Mouse (Mus musculus): Measurements from ENCODE around the gene Muc13. TPM values are rescaled to one million over a fixed set of nuclear protein-coding genes. Genes with fewer than 3 reads are reported as not detected.

Gene Muc13
- polyA plus RNA-seq (2016; fragmentation: Nextera tagmentation; extraction: Ambion mirVana) = 0.10 and 0.15 TPM in 2 replicates

DNA sequence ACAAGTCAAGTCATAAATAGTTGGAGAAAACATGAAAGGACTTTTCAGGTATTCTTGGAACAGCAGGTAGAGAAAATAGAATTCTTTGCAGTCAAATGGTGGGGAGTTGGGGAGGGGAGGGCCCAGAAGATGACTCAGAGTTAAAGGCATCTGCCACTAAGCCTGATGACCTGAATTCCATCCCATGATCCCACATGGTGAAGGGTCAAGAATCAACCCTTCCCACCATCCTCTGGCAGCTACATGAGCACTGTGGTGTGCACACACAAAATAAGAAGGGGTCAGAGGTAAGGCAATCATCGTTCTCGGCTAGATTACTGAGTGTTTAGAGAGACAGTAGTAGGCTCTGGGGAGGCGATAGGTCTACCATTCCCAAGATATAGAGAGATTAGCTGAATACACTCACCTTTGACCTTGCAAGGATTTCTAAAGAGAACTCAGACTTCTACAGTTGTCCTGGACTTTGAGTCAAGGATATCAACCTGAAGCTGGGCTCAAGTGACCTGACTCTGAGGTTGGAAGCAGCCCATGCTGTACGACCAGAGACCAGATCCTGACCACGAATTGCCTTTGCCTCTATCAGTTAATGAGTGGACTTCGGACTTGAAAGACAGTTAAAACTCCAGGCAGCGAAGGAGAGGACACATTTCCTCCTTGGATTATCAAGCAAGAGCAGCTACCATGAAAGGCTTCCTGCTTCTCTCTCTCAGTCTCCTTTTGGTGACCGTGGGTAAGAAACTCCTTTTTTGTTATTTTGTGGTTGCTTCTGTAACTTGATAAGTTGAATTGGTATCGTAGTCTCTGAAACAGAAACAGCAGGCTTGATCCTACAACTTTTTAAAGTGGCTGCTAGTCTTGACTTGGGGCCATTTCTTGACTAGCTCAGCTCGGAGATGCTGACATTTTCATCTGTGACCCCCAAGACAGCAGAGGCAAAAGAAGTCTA, at the start of gene Muc13:
Gene Muc13 (plus strand): TSS at position 192 of the 946 bp plus-strand sequence.
- Histone ChIP-seq H3K36me3 (no peaks in the 10 kb centered on the region), H3K9me3 (replicated peaks) (no peaks in the 10 kb centered on the region), H3K4me1 (peaks cover 6% of the 10 kb centered on the region), H3K4me3 (no peak within 1 kb of the TSS), H3K27me3 (ENCODE audit: low read depth, poor library complexity, severe bottlenecking) (no peaks in the 10 kb centered on the region), H3K27ac (replicated peaks) (peak within 1 kb of the TSS; percentile 65)
- no peak for DNase-seq (ENCODE audit: low spot score)
- 88% methylated on average over 10 of the region's 10 CpGs for WGBS

DNA sequence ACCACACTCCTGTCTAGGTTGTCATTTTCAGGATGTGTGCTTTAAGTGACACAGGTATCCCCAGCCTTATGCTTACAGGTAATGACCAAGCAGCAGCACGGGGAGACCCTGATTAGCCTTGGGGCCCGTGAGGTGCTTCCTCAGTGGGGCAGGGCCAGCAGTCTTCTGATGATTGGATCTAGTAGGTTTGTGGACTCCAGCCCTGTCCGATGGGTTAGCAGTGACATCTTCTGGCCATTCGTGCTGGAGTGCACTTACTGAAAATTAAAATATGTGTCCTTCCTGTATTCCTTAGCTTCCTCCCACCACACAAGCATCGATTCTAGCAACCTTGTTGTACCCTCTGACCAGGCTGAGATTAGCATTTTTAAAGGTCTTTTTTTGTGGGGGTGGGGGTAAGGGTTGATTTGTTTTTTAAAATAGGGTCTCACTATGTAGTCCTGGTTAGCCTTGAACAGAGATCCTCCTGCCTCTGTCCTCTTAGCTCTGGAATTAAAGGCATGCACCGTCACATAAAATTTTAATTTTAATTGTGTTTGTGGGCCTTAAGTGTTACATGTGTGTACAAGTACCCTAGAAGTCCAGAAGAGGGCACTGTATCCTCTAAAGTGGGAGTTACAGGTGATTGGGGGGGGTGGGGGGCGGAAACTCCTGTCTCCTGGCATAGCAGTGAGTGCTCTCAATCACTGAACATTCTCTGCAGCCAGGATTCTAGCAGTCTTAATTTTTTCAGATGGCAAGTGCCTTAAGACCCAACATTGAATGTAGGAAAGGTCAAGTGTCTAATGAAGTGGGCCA, 49.0 kb upstream of the Muc13 start:
- Histone ChIP-seq H3K36me3 (peaks cover 99% of the 10 kb centered on the region), H3K4me3 (no peak overlapping the region), H3K4me1 (peaks cover 25% of the 10 kb centered on the region), H3K9me3 (replicated peaks) (no peaks in the 10 kb centered on the region), H3K27ac (replicated peaks) (no peak overlapping the region), H3K27me3 (ENCODE audit: low read depth, poor library complexity, severe bottlenecking) (no peaks in the 10 kb centered on the region)
- DNase-seq (ENCODE audit: low spot score) = no peak
- 65% methylated on average over 7 of the region's 7 CpGs for WGBS

DNA sequence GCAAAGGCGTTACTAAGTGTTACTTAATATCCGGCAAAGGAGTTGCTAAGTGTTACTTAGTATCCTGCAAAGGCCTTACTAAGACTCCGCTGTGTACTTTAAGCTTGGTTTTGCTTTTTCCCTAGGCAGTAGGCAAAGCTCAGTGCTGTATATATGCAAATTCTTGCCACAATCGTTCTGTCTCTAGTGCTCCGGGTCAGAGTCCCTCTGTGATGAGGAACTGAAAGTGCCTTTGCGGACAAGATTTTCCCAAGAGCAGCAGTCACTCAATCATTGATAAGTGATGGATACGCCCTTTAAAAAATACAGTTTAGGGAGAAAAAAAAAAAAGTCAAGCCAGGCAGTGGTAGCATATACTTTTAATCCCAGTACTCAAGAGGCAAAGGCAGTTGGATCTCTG, 48.4 kb upstream of the Muc13 start:
- Histone ChIP-seq H3K4me3 (no peak overlapping the region), H3K27me3 (ENCODE audit: low read depth, poor library complexity, severe bottlenecking) (no peaks in the 10 kb centered on the region), H3K4me1 (peaks cover 18% of the 10 kb centered on the region), H3K36me3 (peaks cover 99% of the 10 kb centered on the region), H3K27ac (replicated peaks) (no peak overlapping the region), H3K9me3 (replicated peaks) (no peaks in the 10 kb centered on the region)
- DNase-seq (ENCODE audit: low spot score) = no peak
- 91% methylated on average over 7 of the region's 7 CpGs for WGBS

DNA sequence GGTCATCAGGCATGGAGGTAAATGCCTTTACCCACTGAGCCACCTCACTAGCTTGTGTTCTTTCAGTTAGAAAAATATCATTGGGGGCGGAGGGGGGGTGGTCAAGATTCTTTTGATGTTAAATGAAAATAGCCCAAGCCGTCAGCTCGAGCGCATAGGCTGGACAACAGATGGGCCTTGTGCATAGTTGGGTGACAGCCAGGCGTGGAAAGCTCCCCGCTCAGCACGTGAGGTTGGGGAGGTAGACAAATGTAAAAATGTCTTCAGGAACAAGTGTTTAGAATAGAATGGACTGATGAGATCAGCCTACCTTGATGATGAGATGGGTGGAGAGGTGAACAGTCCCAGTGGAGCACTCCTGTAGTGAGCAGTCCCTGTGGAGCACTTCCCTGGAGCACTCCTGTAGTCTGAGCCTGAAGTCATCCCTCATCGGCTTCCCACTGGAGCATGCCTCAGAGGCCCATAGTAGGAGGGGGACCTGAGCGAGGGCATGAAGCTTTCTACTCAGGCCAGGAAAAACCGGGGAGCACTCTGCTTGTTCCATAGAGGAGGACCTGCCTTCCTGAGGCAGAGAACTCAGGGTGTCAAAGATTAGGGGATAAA, 47.7 kb upstream of the Muc13 start:
- no peaks in the 10 kb centered on the region for H3K9me3 ChIP-seq (replicated peaks)
- H3K27me3 ChIP-seq (ENCODE audit: low read depth, poor library complexity, severe bottlenecking) = no peaks in the 10 kb centered on the region
- no peak for DNase-seq (ENCODE audit: low spot score)
- peaks cover 99% of the 10 kb centered on the region for H3K36me3 ChIP-seq
- peaks cover 11% of the 10 kb centered on the region for H3K4me1 ChIP-seq
- no peak overlapping the region for H3K27ac ChIP-seq (replicated peaks)
- WGBS = 91% methylated on average over 10 of the region's 10 CpGs
- H3K4me3 ChIP-seq = no peak overlapping the region

DNA sequence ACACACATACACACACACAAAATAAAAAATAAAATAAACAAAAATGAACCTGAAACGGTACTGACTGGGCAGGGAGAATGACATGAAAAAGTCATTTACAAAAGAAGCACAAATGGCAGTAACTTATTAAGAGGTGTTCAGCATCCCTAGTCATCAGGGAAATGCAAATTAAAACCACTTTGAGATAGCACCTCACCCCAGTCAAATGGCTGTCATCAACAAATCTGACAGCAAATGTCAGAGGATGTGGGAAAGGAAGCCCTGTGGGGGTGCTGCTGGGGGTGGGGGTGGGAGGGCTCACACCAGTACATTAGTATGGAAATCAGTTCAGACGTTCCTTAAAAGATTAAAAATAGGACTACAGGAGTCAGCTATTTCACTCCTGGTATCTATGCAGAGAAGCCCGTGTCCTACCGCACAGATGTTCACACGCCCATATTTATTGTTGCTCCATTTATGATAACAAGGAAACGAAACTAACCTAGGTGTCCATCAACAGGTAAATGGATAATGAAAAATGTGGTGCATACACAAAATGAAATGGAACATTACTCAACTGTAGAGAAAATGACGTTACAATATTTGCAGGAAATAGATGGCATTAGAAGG, 46.4 kb upstream of the Muc13 start:
- no peak for DNase-seq (ENCODE audit: low spot score)
- H3K27me3 ChIP-seq (ENCODE audit: low read depth, poor library complexity, severe bottlenecking) = no peaks in the 10 kb centered on the region
- WGBS = 81% methylated on average over 7 of the region's 7 CpGs
- no peaks in the 10 kb centered on the region for H3K9me3 ChIP-seq (replicated peaks)
- H3K27ac ChIP-seq (replicated peaks) = no peak overlapping the region
- no peak overlapping the region for H3K4me3 ChIP-seq
- H3K4me1 ChIP-seq = no peaks in the 10 kb centered on the region
- peaks cover 97% of the 10 kb centered on the region for H3K36me3 ChIP-seq

DNA sequence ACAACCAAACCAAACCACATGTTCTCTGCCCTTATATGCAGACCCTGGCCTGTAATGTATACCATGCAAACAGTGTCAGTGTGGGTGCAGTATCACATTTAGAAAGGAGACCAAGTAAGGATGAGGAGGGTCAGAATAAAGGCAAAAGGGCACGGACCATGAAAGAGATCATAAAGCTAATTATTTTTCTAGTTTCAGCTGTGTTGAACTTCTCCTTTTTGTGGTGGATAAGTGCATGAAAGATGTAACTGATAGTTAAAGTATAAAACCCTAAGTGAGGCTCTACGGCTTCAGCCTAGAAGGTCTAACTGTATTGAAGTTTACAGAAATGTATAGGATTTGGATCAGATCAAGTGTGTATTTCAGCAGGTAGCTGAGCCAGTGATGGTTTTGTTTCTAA, 45.8 kb upstream of the Muc13 start:
- H3K4me1 ChIP-seq = no peaks in the 10 kb centered on the region
- H3K9me3 ChIP-seq (replicated peaks) = no peaks in the 10 kb centered on the region
- 87% methylated on average over 2 of the region's 2 CpGs for WGBS
- no peak for DNase-seq (ENCODE audit: low spot score)
- no peak overlapping the region for H3K4me3 ChIP-seq
- H3K36me3 ChIP-seq = peaks cover 97% of the 10 kb centered on the region
- H3K27ac ChIP-seq (replicated peaks) = no peak overlapping the region
- no peaks in the 10 kb centered on the region for H3K27me3 ChIP-seq (ENCODE audit: low read depth, poor library complexity, severe bottlenecking)

DNA sequence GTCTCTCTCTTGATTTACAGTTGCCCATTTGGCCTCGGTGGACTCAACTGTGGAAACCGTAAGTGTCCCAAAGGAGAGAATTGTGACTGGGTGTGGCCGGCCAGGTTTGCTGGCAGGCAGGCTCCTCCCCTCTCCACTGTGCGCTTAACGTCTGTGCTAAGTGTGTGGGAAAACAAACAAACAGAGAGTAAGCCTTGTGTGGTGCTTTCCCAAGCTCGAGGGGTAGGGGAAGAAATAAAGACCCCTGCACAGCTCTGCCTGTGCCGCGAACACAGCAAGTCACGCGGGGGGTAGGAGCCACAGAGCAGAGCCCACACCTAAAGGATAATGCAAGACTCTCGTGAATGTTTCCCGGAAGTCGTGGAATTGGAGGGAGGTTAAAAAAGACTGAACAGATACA, 42.7 kb upstream of the Muc13 start:
- no peak for DNase-seq (ENCODE audit: low spot score)
- Histone ChIP-seq H3K9me3 (replicated peaks) (no peaks in the 10 kb centered on the region), H3K4me3 (no peak overlapping the region), H3K27ac (replicated peaks) (peak overlapping the region; percentile 4; the same call in 1 of the 2 replicates), H3K27me3 (ENCODE audit: low read depth, poor library complexity, severe bottlenecking) (no peaks in the 10 kb centered on the region), H3K36me3 (peaks cover 97% of the 10 kb centered on the region), H3K4me1 (no peaks in the 10 kb centered on the region)
- WGBS = 48% methylated on average over 13 of the region's 13 CpGs

DNA sequence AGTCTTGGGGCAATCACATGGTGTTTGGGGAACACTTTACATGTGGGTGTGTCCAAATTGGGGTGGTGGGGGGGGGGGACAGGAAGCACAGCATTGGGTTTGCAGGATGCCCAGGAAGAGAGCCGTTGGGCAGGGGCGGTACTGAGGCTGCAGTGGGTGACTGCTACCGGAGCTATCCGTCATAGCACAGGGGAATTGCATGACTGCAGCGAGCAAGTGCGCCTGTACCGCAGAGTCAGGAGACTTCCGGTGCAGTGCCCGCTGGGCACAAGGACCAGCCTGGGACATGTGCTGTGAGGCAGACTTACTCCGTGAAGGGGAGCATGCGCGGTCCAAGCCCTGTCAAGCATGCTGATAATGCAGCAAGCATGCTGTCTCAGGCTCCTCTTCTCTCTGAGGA, 42.2 kb upstream of the Muc13 start:
- Histone ChIP-seq H3K27me3 (ENCODE audit: low read depth, poor library complexity, severe bottlenecking) (no peaks in the 10 kb centered on the region), H3K4me3 (no peak overlapping the region)
- WGBS = 61% methylated on average over 12 of the region's 12 CpGs

DNA sequence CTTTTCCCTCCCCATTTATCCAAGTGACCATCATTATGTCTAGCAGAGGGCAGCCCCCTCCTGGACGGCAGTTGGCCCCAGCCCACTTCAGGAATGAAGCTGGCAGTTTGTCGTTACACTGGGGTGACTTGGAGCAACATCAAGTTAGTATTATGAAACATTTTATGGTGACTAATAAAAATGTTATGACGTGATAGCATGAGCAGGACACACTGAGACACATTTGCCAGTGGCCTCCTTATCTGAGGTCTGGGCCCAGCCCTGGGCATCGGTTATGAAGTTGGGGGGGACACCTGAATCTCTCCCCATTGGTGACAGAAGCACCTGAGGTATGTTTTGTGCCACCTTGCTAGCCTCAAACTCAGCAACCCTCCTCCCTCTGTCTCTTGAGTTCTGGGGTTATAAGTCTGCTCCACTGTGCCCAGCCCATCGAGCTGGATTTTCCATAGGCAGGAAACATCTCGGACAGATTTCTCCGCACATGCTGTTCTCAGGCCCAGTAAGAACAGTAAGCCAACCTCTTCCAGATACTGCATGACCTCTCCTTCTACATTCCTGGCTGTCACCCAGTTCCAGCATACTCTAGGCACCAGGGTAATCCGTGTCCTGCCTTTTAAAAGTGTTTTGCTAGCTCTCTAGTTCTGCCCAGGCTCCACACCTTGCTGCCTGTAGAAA, 40.8 kb upstream of the Muc13 start:
- DNase-seq (ENCODE audit: low spot score) = no peak
- no peaks in the 10 kb centered on the region for H3K4me1 ChIP-seq
- 89% methylated on average over 8 of the region's 8 CpGs for WGBS
- H3K36me3 ChIP-seq = peaks cover 99% of the 10 kb centered on the region
- H3K9me3 ChIP-seq (replicated peaks) = no peaks in the 10 kb centered on the region
- H3K4me3 ChIP-seq = no peak overlapping the region
- no peak overlapping the region for H3K27ac ChIP-seq (replicated peaks)
- no peaks in the 10 kb centered on the region for H3K27me3 ChIP-seq (ENCODE audit: low read depth, poor library complexity, severe bottlenecking)

More for the DNA sequence above, 42.2 kb upstream of the Muc13 start:
- Histone ChIP-seq H3K36me3 (peaks cover 97% of the 10 kb centered on the region), H3K4me1 (no peaks in the 10 kb centered on the region), H3K27ac (replicated peaks) (peak overlapping the region; percentile 28; the same call in 1 of the 2 replicates), H3K9me3 (replicated peaks) (no peaks in the 10 kb centered on the region)
- DNase-seq (ENCODE audit: low spot score) = no peak

DNA sequence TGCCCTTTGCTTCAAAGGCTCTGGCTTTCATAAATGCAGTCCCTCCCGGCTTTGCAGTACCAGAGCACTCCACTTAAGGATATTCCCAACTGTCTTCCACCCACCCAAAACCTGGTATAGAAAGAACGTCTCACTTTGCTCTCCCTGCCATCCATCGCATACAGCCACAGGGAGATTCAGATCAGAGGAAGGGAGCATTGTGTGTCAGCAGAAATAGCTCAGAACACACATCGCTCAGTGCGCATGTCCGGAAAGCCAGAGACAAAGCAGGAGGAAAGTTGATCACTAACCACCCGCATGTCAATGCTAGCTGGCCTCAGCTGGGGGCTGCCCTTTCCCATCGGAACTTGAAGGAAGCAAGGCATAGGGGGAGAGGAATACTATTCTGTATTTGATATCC, 38.5 kb upstream of the Muc13 start:
- H3K27me3 ChIP-seq (ENCODE audit: low read depth, poor library complexity, severe bottlenecking) = no peaks in the 10 kb centered on the region
- peaks cover 3% of the 10 kb centered on the region for H3K4me1 ChIP-seq
- WGBS = 78% methylated on average over 8 of the region's 8 CpGs
- no peak overlapping the region for H3K4me3 ChIP-seq
- H3K27ac ChIP-seq (replicated peaks) = no peak overlapping the region
- no peaks in the 10 kb centered on the region for H3K9me3 ChIP-seq (replicated peaks)
- peaks cover 89% of the 10 kb centered on the region for H3K36me3 ChIP-seq
- DNase-seq (ENCODE audit: low spot score) = no peak

DNA sequence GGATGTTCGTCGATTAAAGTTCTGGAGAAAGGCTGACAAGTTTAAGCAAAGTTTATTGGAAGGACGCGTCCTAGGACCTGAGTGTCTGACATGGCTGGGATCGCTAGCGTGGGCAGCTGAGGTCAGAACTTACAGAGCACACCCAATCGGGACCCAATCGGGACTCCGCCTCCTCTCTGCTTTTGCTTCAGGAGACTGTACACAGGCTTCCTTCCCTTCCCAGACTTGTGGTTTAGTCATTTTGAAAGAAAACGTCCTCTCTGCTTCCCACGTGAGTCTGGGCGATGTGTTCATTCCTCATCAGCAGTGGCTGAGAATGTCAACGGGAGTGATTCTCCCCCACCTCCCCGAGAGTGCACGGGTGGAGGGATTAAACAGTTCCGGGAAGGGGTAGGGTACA, 37.9 kb upstream of the Muc13 start:
- Histone ChIP-seq H3K4me3 (no peak overlapping the region), H3K36me3 (peaks cover 89% of the 10 kb centered on the region), H3K27ac (replicated peaks) (0 out of 2 replicates have a peak overlapping the region, but pooled peaks have one; percentile 1), H3K27me3 (ENCODE audit: low read depth, poor library complexity, severe bottlenecking) (no peaks in the 10 kb centered on the region), H3K4me1 (peaks cover 10% of the 10 kb centered on the region), H3K9me3 (replicated peaks) (no peaks in the 10 kb centered on the region)
- no peak for DNase-seq (ENCODE audit: low spot score)
- 55% methylated on average over 16 of the region's 16 CpGs for WGBS

DNA sequence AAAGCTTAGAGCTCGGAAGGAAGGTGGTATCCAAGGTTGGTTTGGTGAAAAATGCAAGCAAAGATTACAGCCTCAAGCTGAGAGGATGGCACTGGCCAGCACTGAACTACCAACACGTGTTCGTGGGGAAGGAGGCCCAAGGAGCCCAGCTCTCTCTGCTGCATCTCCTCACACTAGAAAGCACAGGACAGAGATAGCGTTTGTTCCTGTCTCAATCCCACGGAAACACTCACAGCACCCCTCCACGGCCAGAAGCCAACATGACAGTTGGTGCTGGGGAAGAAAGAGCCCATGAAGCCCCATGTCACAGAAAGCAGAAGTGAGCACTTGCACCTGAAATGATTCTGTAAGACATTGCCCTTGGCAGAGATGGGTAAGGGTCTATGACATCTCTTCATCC, 37.4 kb upstream of the Muc13 start:
- DNase-seq (ENCODE audit: low spot score) = no peak
- Histone ChIP-seq H3K27ac (replicated peaks) (0 out of 2 replicates have a peak overlapping the region, but pooled peaks have one; percentile 1), H3K27me3 (ENCODE audit: low read depth, poor library complexity, severe bottlenecking) (no peaks in the 10 kb centered on the region), H3K36me3 (peaks cover 89% of the 10 kb centered on the region), H3K4me1 (peaks cover 14% of the 10 kb centered on the region), H3K9me3 (replicated peaks) (no peaks in the 10 kb centered on the region), H3K4me3 (no peak overlapping the region)
- 45% methylated on average over 6 of the region's 6 CpGs for WGBS
